Mouse (Mus musculus) cerebellum, postnatal 4 days (tissue): ENCODE data around the gene 4930404N11Rik.

Source experiments
- DNase-seq, 2 experiments: peaks; one replicate each; pipeline ENCODE4 v3.0.0; 2022; ENCODE audit warnings: low spot score in 2 of 2, mixed read lengths in 1 of 2

Gene 4930404N11Rik

DNA sequence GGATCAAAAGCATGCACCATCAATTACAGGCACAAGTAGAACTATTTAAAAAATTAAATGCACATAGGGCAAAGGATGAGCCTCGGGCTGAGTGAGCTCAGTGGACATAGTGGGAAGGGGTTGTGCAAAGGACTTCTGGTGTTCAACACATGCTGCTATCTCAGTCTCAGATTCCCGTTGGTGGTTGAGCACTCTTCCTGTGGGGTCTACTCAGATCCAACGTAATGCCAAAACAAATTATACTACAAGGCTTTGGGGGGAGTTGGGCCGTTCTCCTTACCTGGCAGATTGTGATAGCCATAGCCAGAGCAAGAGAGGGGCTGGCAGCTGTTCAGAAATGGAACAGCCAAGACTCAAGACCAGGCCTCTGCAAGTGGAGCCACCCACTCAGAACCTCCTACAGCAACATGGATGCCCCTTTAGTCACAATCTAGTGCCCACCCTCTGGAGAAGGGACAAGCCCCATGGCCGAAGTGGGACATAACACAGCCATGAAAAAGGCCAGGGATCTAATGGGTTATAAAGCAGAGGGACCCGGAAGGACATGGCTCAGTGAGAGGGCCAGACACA is 14.3 kb upstream of the 4930404N11Rik start:
- DNase-seq, result no peak

DNA sequence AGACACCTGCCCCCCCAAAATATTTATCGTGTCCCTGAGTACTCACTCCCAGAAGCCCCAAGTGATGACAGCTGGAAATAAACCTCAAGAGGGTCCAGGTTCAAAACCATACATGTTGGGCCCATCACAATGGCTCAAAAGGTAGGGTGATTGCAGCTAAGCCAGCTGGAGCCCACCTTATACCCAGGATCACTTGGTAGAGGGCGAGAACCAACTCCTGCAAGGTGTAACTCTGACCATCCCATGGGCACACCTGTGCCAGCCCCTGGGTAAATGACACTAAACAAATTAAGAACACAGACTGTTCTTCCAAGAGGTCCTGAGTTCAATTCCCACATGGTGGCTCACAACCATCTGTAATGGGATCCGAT is 13.6 kb upstream of the 4930404N11Rik start:
- no peak for DNase-seq

DNA sequence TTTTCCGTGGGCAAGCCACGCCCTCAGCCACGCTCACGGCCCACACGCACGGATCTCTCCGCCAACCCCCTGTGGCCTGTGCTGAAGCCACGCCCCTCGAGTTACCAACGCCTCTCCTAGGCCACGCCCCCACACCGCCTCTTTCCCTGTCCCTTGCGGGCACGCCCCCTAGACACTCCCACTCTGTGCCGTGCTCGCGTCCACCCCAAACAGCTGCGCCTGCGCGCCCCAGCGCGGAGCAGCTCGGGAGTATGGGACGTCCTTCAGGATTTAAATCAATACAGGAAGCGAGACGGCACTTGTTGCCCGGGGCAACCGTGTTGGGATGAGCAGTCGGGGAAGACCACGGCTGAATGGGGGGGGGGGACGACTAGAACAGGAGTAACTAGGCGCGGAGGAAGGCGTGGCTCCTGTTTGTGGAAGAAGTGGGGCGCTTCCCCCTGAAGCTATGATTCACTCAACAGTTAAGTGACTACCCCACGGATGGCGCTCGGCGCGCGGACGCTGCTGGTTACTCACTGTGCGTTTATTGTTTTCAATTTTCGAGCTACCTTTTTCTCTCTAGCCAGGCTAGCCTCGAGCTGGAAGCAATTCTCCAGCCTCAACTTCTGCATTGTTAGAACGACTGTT is 13.1 kb upstream of the 4930404N11Rik start:
- DNase-seq, result peak; percentile 100

DNA sequence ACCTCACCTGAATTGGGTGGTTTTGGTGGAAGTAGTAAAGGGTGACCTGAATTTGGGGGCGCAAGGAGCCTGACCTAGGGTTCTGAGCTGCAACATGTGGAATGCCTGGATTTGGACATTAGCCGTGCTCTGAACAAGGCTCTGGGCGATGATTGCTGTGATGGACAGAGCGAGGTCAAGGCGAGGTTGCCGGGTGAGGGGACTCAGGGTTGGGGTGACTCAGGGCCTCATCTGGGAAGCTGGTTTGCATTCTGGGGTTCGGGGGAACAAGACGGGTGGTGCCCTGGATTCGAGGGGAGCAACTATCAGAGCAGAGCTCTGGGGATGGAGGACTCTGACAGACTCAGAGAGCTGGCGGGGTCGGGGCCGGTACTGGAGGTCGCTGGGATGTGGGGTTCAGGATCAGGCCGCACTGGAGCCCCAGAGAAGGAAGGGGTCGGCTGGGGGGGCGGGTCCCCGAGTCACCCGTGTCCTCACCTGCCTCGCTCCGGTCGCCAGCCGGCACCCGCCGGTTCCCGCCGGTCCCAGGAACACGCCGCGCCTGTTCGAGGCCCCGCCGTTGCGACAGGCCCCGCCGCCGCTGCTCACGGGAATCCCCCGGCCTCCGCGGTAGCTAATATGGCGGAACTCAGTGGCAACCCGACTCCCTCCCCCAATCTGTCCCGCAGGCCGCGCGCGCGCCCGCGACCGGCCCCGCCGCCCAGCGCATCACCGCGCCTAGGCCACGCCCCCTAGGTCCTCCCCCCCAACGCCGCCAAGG is 12.4 kb upstream of the 4930404N11Rik start, which contains the start of gene Fzr1:
Gene Fzr1 (minus strand): TSS at position 724 of the 760 bp plus-strand sequence.
- DNase-seq, result no peak

DNA sequence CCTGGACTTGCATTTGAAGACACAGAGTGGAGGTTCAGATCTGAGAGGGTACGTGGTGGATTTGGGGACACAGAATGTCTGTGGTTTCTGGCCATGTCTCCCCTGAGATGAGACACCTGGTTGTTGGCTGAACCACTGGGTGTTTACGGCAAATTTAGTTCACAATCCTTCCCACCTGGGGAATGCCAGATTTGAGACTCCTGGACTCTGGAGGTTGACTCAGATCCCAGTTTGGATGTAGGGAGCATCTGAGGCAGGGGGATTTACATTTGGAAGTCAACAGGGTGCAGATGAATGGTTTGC is 11.7 kb upstream of the 4930404N11Rik start:
- no peak for DNase-seq

DNA sequence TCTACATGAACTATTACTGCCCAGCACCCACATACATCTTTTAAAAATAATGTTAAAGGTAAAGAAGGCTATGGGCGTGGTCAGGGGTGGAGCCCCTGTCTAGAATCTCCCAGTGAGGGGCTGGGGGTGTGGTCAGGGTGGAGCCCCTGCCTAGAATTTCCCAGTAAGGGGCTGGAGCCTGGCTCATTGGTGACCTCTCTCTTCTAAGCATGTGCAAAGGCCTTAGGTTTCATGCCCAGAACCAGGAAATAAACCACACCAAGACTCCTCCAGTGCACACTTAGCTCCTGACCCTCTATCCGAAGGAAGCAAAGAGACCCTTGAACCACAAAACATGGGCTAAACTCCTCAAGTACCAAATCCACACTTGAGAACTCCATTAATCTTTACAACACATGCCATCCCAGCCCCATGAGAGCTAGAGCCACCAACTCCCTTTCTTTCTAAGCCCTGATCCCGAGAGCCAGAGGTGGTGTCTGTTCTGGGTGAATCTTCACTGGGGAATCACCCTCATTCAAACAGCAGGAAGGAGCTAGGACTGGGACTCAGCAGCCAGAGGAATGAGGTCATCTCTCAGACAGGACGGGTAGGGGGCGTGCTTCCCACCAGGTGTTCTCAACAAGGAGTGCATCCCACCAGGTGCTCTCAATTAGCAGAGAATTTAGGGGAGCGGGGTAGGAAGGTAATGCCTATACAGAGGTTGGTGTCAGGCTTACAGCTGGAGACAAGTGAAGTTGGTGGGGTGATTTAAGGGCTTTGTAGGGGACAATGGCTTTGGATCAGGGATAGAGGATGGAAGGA is 11.1 kb upstream of the 4930404N11Rik start:
- no peak for DNase-seq

DNA sequence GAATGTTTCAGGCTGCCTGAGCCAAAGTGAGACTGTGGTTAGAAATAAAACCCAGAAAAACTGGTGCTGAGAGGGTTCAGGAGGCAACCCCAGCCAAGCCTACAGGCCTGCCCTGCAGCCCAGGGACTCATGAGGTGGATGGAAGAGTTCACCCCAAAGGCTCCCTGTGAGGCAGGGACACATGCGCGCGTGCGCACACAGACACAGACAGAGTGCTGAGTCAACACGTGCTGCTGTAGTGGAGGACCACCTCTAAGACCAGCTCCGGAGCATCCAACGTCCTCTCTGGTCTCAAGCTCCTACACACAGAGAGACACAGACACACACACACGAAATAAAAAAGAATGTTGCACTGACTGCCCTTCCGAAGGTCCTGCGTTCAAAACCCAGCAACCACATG is 9.7 kb upstream of the 4930404N11Rik start:
- no peak for DNase-seq

DNA sequence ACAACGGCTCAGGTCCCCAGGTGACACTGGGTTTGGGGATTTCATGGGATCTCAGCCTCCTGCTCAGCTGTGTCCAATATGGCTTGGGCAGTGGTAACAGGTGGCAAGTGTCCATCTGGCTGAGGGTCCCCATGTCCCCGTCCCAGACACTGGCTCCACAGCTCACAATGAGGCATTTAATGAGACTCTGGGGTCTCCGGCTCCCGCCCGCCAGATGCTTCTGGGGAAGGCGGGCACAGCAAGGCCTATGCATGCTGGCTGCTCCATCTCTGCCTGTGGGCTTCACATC is 1.5 kb upstream of the 4930404N11Rik start:
- no peak for DNase-seq

DNA sequence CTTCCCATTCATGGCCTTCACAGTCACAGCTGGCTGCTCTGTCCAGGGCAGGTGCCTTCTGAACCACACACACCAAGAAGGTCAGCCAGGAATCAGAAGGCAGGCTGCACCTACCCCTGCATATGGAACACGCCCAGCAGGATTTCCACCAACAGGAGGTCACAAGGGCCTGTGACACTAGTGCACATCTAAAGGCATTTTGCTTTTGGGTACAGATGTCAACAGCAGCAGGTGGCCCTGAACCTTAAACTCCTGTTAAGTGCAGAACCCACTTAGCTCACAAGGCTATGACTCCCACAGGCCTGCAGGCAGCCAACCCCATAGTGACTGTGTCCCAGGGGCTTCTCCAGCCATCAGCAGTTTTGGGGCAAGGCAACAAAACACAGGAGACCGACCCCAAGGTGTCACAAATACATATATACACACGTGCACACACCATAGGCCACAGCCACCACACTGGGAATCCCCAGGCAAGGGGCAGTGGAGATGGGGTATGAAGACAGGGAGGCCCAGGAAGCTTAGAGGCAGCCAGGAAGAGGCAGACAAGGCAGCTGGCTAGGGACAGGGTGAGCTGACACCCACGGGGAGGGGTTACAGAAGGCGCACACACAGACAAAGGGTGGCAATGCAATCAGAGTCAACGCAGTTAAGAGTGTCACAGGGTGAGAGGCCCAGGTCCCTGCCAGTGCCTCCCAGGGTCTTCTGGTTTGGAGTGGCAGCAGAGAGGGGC is 1.0 kb upstream of the 4930404N11Rik start:
- no peak for DNase-seq

DNA sequence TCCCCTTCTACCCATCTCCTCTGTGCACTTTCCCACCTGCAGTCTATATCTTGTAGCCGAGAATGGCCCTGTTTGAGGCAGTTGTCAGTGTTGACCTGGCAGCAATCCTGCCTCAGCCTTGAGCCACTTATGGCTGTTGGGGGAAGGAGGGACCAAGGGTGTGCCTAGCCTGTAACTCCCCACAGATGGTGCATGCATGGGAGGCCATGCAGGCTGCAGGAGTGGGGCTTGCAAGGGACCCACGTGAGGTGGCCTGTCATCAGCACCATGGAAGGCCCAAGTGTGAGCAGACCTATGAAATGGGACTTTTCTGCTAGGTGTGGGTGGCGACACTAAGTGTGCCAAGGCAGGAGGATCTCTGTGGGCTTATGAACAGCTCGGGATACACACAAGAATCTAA is 543 bp downstream of the 4930404N11Rik start:
- no peak for DNase-seq

DNA sequence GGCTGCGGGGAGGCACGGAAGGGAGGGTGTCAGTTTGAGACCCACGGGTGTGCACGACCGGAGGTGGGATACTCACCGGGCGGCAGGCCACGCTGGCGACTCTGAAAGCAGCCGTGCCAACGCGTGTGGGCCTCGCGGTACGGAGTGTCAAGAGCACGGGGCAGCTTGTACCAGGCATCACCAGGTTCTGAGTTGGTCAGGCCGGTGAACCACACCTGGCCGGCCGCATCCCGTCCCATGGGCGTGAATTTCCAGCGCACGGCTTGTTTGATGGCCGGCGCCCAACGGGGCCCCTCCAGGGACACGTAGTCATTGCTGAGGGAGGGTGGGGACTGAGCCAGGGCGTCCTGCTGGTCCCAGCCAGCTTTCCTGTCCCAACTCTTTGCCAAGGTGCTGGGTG is 950 bp downstream of the 4930404N11Rik start:
- DNase-seq, result no peak

DNA sequence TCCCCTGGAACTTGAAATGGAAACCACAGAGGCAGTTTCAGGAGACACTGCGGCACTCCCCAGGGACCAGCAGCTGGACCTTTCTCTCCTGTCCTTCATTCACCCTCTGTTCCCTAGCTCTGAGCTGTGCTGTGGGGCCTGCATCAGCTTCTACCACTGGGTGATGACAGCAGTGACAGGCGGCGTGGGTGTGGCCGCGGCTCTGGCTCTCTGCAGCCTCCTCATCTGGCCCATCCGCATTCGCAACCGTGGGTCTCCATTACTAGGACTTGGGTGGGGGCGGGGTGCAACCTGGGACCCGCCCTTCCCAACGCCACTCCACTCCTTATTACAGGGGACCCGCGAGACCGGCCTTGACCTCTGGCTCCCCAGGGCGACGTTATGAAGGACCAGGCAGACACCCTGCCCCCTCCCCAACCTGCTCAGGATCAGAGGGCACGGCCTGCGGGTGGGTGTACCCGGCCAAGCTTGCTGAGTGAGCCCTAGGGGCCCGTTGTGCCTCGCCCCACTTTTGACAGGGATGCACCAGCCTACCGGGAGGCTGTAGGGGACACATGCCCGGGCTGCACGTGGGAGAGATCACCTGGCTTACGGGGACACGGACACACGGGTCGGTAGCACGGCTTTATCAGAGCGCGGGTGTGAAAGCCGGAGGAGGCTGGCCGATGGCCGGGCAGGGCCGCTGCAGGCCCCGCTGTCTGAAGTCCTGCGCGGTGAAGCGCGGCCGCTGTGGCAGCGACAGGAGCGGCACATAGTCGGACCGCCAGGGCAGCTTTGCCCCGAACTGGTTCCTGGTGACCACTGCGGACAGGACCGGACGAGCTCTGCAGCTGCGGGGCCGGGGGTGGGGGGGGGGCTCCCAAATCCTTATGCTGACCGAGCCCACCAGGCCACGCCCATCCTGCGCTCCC is 1.9 kb downstream of the 4930404N11Rik start:
- DNase-seq, result no peak

DNA sequence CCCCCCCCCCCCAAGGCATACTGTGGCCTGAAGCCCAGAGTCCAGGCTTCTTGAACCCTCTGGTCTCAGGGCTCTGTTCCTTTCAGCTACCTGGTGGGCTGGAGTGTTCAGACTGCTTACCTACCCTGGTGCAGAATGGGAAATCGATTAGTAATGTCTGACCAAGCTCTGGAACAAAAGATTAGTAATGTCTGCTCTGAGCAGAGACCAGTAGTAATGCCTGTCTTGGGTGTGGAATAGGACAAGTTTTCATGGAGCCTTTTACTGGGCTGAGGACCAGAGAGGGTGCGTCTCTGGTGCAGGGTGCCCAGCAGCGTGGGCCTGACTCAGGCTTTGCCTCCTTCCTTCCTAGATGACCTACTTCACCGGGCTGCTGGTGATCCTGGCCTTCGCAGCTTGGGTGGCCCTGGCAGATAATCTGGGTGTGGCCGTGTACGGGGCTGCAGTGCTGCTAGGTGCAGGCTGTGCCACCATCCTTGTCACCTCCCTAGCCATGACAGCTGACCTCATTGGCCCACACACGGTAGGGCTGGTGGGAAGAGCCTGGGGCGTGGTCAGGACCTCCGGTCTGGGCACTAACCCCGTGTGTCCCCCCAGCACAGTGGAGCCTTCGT is 3.2 kb downstream of the 4930404N11Rik start:
- no peak for DNase-seq

DNA sequence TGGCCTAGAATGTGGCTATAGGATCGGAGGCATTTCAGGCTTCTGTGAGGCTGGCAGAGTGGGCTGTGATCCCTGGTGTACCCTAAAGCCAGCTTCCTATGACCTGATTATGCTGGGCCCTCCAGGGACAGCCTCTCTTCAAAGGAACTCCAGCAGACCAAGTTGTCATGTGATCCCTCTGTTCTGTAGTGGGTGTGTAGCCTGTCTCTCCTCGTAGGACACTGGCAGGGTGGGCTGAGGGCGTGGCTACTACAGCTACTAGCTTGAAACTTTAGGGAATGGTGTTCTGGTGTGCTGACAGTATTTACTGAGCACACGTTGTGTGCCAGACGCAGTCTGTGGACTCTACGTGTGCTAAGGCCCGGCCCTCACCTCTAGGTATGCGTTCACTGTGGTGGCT is 4.9 kb downstream of the 4930404N11Rik start:
- no peak for DNase-seq

DNA sequence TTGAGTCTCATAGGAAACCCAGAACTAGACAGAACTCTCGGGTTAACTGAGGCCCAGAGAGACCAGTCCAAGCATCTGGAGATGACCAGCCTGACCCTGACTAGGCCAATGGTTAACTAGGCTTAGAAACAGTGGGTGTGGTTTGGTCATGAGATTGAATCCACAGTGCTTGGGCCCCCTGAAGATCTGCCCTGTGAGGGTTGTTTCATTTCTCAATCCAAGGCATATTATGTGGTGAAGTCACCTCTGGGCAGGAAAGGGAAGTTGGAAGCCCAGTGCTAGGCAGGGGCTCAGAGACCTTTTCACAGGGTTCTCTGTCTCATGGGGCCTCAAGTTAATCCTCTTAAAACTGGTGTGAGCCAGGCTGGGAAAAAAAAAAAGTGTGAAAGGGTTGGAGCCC is 6.8 kb downstream of the 4930404N11Rik start:
- no peak for DNase-seq

DNA sequence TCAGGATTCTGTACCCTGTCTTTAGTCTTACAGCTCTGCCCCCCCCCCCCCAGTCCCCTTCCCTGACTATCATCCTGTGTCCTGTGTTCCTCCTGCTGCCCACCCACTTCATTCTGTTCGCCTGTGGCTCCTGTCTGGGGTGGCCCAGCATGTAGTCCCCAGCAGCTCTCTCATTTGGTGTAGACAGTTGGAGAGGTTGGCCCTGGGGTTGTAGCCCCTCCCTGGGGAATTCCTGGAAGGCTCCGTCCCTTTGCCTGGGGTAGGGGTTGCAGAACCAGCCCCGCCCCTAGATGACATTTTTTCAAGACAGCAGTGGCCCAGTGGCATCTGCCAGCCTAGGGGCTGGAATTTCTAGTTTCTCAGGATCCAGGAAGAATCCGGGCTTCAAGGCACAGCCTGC is 7.4 kb downstream of the 4930404N11Rik start:
- DNase-seq, result no peak

DNA sequence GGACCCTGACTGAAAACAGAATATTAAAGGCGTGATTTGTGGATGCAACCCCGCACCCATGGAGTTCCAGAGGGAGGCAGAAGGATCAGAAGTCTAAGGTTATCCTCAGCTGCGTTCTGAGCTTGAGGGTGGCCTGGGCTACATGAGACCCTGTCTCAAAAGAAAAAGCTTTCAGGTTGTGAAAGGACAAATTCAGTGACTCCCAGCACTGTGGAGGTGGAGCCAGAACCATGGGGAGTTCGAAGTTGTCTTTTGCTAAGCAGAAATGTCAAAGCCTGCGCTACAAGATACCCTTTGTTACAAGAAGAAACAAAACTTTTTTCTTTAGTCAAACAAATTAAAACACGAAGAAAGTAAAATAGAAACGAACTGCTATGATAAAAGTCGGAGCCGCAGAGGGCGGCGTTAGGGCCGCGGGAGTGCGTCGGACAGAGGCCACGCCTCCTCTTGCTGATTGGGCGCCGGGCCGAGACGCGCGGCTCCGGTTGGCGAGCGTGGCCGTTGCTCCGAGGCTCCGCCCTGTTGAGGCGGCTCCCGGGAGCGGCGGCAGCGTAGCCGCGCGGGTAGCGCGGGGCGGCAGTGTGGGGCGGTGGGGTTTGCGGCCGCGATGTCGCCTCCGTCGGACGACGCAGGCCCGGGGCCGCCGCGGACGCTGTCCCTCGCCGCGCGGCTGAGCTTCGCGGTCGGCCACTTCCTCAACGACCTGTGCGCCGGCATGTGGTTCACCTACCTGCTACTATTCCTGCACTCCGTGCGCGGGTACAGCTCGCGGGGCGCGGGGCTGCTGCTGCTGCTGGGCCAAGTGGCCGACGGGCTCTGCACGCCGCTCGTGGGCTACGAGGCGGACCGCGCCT is 8.4 kb downstream of the 4930404N11Rik start, which contains the start of gene Mfsd12:
Gene Mfsd12 (plus strand): TSS at position 501 of the 854 bp plus-strand sequence.
- DNase-seq, result peak; percentile 83 to 93

DNA sequence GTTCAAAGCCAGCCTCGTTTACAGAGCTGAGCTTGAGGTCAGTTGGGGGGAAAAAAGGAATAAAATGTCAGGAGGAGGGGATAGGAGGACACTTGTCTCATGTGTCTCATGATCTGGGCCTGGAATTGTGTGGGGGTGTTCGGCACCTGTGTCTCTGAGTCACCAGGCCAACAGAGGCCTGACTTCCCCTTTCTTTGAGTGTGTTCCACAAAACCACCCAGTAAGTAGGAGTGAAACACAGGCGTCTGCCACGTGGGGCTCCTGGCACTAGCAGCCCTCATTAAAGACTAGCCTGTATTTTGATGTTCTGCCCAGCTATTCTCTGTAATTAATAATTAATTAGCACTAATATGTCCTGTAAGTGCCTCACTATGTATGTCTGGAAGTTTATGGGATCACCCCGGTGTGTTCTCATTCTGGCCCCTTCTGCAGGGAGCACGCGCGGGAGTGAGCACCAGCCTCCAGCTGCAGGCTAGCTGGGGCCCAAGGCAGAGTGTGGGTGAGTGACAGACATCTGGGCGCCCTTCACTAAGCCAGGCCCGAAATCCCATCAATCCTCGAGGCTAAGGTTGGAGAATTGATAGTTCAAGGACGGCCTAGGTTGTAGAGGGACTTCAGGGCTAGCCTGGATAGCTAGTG is 9.1 kb downstream of the 4930404N11Rik start:
- no peak for DNase-seq

DNA sequence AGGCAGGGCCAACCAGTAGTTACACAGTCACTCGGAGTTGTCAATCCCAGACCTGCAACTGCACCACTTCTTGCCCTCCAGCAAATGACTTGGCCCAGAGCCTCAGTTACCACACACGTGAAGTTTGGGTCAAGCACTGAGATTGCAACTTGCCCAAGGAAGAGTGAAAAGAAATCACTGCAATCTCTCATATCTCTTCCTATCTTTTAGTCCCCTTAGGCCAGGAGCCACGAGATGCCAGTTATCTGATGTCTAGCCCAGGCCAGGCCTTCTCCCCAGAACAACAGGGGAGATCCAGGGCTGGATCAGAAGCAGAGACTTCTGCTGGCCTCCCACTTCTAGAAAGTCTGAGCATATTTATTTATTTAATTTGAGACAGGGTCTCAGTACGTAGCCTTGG is 10.1 kb downstream of the 4930404N11Rik start:
- DNase-seq, result no peak
